Mouse (Mus musculus): ENCODE data around the gene Samd4.

Gene Samd4

DNA sequence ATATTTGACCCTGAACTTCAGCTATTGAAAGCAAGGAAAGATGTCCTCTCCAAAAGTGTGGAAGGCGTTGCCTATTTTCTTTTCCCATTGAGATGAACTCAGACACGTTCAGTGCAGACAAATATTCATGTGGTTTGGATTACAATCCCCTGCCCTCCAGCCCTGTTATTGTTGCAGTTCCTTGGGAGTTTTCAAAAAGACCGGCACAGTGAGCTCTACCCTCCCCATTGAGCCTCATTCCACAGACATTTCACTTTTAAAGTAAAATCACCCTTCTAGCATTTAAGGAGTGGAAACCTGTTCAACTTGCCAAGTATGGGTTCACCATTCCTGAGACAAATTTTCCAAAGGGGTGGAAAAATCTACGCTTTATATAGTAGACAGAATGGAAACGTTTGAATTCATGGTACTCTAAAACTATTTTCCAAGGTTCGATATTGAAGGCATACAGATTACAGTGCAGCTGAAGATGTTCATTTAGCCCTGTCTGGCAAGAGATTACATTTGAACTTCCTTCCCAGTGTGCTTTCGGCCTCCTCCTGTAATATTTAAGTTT is 76.6 kb downstream of the Samd4 start:
- DNase-seq, result no peak

DNA sequence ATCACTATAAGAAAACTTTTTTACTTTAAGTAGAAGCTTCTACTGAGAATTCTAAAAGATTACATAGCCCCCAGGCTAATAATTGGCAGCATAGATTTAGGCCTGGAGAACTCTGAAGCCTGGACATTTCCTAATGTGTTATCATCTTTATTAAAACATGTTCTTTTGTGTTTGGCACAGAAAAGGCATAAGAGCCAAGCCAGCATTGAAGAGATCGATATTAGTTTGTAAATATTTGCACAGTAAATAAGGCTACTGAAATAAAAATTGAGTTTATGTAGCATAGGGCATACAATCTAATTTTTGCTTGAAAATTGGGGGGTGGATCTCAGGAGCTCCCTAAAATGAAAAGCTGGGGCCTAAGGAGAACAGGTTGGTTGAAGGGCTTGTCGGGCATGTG is 77.2 kb downstream of the Samd4 start:
- DNase-seq, result no peak

DNA sequence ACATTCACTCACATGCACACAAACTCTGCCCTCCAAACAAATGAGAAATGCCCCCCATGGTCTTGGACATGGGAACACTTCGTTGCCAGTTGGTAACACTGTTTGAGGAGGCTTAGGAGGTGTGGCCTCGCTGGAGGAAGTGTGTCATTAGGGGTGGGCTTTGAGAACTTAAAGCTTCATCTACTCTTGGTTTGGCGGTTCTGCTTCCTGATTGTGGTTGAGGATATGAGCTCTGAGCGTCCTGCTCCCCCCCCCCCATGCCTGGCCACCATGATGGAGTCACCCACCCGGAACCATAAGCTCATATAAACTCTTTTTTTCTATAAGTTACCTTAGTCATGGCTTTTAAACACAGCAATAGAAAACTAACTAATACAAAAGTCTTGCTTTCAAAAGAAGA is 80.2 kb downstream of the Samd4 start:
- no peak for DNase-seq

DNA sequence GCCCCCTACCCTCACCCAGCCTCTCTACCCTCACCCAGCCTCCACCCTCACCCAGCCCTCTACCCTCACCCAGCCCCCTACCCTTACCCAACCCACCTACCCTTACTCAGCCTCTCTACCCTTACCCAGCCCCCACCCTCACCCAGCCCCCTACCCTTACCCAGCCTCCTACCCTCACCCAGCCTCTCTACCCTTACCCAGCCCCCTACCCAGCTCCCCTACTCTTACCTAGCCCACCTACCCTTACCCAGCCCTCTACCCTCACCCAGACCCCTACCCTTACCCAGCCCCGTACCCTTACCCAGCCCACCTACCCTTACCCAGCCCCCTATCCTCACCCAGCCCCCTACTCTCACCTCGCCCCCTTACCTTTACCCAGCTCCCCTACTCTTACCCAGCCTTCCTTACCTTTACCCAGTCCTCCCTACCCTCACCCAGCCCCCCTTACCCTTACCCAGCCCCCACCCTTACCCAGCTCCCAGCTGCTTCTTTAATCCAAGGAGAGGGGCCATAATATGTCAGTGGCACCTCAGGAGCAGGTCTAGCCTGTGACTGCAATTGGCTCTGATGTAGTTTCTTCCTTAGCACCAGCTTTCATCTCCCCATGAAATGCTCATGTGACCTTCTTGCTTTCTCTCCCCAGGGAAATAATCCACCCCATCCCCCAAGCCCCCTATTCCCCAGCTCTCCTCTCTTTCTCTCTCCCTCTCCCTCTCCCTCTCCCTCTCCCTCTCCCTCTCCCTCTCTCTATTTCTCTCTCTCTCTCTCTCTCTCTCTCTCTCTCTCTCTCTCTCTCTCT is 81.6 kb downstream of the Samd4 start:
- DNase-seq, result no peak

DNA sequence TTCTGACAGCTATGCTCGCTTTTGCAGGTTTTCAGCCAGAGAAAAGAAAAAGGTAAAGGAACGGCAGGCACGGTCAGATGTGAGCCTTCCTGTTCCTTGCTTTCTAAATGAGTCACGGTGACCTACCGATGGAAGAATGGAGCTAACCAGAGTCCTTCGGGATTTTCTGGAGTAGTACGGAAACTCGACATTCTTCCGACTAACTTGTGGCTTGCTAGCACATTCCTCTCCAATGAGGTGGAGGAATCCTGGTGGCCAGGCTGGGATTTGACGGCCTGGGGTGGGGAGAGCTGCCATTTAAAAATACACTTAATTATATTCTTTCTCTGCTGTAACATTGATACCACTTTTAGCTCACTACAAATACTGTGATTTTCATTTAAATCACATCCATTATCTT is 83.6 kb downstream of the Samd4 start:
- no peak for DNase-seq

DNA sequence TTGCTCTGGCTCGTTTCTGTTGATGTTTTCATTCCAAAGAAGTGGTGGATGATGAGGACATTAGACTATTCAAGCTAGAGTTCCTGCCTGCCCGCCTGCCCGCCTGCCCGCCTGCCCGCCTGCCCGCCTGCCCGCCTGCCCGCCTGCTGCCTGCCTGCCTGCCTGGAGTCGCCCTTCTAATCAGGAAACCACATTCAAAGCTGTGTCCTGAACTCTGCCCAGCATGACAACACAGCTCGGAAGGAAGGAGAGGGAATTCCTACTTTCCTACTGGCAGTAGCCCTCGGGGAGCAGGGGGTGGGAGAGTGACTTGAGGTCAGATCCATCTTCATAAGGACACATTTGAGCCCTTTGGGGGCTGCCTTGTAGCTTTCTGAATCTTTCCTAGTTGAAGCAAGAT is 85.4 kb downstream of the Samd4 start:
- DNase-seq, result no peak

DNA sequence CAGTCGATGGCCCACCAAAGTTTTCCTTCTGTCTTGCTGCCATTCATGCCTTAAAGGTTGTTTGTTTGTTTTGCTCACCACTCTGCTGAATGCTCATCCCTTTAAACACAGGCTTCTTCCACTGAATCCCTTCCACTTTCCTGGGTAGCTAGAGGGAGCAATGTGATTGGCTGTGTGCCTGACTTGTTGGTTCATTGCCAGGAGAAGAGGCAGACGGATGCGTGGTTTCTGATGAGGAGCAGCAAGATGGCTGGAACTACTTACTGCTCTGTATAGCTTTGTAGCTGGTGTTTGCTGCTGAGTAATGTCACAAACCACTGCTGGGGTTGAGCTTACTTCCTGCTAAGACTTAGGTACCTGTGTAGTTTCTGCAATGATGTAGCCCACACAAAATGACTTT is 88.0 kb downstream of the Samd4 start:
- no peak for DNase-seq

DNA sequence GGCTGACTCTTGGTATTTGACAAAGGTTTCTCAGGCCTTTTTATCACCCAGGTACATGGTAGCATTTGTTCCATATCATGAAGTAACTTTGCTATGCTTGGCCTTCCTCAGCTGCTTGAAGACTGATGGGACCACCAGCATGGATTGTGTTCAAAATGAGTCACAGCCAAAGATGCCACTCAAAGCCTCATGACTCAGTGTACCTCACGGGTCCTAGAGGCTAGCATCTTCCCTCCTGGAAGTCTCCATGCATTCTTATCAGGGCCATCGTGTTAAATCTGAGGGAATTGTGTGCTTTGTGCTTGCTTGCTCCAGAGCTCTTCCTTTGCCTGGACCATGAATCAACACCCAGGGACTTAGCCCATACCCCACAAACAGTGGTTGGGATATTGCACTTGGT is 89.1 kb downstream of the Samd4 start:
- DNase-seq, result no peak

DNA sequence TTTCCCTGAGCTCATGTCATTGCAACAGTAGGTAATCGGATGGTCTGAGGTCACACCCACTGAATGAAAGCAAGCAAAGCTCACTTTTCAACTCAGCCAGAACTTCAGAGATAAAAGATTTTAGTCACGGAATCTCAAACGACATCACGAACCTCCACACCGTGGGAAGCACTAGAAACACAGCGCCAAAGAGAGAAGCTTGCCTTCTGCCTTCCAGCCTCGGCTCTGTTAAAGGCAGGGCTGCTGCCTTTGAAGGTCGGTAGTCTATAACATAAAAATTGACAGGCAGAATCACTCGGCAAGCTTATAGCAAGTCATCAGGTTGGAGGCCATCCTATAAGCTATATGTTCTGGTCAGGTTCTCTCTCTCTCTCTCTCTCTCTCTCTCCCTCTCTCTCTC is 92.2 kb downstream of the Samd4 start:
- DNase-seq, result no peak

DNA sequence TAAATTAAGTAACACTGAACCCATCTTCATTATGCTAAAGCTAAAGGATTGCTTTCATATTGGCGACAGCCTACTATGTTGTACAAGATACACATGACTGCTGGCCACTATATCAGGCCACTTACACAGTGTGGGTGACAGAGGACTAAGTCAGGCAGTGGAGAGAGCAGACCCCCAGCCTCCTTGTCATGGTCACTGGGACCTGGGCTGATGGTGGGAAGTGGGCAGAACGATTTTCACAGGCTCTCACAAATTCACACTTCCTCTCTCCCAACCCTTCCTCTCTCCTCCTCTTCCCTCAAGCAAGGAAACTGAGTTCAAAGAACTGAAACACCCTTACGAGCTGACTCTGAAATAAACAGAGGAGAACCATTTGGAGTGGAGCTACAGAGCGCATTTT is 93.3 kb downstream of the Samd4 start:
- DNase-seq, result no peak

DNA sequence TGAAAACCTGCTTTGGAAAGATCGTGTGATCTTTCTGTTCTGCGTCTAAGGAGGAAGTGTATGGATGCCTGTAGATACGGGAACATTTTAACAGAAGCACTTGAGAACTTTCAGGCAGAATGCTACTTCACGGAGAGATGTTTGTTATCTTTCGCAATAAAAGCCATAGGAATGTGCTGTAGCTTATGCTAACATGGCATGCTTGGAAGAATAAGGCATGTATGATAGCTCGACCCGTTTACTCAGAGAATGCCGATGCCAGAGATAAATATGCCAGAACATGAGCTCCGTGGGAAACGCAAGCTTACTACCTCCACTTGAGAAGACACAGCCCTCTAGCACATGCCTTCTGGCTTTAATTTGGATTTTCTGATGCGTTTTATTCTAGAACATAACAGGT is 94.1 kb downstream of the Samd4 start:
- no peak for DNase-seq

DNA sequence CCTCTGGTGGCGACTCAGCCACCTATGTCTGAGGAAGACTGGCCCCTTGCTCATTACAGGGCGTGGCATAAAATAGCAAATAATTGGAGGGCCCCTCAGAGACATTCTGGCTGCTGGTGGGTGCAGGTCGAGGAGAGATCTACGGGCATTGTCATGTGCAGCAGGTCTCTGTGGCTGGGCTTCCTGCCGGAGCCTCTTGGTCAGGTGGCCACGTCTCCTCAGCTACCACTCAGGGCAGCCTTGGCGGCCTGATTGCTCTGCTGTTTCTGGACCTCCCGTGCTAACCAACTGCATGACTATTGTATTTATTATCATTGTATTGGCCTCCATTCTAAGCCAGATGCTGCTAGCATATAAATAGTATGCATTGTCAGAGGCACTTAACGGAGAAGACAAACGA is 95.0 kb downstream of the Samd4 start:
- DNase-seq, result no peak

DNA sequence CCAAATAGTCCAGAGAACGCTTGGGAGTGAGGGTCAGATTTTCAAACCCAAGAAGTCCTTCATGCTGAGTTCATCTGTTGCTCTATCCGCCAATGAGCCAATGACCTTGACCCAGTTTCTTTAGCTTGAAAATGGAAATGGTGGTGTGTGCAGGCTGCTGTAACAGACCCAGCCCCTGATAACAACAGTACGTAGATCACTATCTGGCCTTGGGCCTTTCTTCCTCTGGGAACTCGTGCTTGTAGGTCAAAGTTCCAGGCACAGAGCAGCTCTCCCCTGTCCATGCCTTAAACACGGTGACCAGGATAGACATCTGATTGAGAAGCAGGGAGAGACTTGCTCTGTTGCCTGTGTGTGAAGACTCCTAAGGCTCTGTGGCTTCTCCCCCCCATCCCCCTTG is 96.5 kb downstream of the Samd4 start:
- no peak for DNase-seq

DNA sequence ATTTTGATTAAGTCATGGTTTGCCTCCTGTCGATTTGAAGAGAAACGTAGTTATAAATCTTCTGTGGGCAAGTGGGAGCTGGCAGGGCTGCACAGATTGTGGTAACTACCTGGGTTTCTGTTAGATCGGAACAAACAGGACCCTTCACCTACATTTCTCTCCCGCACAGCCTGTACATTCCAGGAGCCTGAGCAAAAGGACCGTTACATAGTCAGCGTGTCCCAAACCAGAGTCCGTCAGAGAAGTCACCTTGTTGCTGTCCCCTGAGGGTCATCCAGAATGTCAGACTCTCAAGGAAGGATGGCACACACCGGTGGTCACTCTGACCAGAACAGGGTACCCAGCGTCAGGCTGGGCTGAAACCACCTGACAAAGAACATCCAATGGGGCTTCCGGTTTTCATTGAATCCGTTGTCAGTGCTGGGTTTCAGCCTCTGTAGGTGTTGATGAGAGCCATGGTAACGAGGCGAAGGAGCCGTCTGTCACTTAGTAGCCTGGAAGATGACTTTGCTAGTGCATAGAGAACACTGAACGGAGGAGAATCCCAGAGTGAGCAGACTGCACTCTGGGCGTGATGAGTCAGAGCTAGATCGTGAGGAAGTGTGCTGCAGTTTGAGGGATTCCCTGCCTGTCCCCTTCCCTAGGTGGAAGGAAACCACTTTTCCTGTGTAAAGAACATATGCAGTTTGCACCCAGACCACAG is 98.2 kb downstream of the Samd4 start:
- no peak for DNase-seq

DNA sequence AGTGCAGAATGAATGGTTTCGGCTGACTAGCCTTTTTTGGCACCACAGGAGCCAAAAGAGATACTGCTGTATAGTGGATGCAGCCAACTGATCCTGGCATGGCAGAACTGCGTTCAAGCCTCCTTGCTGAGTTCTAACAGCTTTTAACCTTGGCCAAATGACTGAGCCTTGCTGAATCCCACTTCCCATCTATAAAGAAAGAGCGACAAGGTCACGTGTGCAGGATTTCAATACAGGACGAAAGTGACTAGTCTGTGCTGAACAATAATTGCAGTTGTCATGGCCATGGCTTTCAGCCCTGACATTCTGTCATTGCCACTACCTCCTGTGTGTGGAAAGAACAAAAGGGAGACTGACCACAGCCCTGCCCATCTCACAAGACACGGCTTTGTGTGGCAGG is 99.5 kb downstream of the Samd4 start:
- DNase-seq, result no peak

DNA sequence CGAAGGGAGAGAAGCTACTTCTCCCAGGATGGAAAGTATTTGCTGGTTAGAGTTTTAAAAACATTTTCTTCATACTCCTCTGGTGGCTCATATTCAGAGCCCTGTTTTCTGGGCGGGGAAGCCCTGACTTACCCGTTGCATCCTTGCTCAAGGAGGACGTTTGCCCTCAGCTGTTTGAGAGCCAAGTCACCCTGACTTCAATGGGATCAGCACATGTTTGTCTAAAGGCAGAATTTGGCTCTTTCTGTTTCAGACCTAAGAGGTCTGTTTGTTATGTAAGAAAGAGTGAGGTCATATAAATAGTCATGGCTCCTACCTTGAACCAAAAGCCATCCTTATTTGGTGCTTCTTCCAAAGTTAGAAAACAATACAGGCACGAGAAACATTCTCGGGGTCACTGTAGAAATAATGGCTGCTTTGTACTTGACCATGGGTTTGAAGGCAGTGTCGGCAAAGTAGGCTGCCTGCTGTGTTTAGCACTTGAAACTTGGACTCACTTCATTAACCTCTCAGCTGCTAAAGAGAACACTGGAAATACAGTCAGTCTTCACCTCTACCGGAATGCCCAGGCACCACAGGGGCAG is 102.0 kb downstream of the Samd4 start:
- peak; percentile 26 for DNase-seq

DNA sequence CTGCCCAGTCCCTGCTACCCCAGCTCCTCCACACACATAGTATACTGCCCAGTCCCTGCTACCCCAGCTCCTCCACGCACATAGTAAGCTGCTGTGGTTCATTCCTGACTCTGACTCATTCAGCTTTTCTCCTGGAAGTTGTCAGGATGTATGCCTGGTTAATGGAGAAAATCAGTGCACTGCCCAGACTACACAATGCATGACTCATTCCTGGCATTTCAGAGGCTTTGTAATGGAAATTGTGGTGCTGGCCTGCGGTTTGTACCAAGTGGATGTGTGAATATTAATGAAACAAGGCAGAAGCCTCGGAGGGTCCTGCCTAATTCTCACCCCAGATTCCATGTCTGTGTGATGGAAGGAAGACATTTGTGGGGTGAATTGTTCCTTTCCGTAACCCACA is 107.0 kb downstream of the Samd4 start:
- DNase-seq, result peak; percentile 59

DNA sequence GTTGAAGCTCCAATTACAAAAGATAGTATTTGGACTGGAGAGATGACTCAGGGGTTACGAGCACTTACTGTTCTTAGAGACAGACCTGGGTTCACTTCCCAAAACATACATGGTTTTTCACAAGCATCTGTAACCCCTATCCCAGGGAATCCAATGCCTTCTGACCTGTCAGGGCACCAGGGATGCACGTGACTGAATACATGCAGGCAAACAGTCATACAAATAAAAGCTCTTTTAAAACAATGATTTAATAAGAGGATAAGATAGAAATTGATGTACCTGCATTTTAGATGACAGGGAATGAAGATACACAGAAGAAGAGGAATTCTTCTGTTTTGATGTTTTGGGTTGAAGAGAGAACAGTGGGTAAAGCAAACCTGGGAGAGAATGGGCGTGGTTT is 107.8 kb downstream of the Samd4 start:
- no peak for DNase-seq

DNA sequence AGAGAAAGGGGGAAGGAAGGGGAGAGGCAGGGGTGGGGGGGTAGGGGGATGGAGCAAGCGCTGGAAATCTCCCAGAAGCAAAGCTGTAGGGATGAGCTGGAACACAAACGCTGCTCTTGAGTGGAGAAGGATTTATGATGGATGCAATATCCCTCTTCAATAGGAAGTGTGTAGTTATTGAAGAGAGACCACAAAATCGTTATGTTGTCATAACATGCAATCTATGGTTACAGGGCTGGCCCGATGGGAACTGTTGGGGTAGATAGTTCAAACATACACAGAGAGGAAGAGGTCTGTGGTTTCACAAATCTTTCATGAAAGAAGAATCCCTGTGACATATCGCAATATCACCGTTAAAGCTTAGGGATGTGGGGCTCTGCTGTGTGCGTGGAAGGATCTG is 112.0 kb downstream of the Samd4 start:
- no peak for DNase-seq

DNA sequence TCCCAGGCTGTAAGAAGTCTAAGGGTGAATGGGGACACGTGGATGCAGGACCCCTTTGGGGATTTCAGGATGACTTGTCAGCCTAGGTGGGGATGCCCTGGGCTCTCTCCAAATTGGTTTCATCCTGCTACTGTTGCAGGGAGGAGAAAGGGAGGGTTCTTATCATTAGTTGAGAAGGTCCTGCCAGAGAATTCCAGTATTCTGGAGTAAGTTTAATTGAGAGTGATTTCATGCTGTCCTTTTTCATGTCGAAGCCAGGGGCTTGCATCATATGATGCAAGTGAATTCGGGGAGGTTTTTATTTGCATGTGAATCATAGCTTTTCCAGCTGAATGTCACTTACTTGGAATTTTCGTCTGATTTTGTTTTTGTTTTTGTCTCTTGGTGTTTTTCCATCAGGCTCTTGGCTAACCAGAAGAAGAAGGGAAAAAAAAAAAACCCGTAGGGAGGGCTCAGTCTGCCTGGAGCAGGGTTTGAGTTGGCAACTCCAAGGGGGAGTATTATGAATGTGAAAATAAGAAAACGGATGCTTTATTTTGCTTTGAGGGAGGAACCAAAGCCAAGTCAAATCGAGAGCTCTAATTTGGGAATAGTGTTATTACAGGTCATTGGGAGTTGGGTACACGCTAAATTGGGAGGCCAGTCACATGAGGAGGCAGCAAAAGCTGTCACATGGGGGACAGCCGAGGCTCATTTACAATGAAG is 116.8 kb downstream of the Samd4 start:
- no peak for DNase-seq

DNA sequence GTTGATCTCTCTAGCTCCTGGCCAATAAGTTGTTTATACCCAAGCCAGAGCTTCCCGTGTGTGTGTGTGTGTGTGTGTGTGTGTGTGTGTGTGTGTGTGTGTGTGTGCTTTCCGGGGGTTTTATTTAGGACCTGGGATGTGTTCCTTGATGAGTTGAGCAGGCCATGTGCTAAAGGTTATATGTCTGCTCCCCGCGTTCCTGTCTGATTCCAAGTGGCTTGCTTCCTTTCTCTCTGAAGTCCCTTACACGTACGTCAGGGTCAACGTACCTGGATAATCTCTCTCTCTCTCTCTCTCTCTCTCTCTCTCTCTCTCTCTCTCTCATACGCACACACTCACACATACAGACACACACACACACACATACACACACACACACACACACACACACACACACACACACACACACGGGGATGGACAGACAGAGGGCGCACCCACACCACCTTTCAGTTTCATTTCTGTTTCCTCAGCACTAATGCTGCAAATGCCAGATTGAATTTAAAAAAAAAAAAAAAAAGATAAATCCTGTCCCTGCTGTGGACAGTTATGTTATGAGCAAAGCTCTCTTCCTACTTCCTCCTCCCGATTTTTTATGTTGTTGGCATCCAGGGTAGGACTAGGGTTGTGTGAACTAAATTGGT is 117.6 kb downstream of the Samd4 start:
- no peak for DNase-seq

DNA sequence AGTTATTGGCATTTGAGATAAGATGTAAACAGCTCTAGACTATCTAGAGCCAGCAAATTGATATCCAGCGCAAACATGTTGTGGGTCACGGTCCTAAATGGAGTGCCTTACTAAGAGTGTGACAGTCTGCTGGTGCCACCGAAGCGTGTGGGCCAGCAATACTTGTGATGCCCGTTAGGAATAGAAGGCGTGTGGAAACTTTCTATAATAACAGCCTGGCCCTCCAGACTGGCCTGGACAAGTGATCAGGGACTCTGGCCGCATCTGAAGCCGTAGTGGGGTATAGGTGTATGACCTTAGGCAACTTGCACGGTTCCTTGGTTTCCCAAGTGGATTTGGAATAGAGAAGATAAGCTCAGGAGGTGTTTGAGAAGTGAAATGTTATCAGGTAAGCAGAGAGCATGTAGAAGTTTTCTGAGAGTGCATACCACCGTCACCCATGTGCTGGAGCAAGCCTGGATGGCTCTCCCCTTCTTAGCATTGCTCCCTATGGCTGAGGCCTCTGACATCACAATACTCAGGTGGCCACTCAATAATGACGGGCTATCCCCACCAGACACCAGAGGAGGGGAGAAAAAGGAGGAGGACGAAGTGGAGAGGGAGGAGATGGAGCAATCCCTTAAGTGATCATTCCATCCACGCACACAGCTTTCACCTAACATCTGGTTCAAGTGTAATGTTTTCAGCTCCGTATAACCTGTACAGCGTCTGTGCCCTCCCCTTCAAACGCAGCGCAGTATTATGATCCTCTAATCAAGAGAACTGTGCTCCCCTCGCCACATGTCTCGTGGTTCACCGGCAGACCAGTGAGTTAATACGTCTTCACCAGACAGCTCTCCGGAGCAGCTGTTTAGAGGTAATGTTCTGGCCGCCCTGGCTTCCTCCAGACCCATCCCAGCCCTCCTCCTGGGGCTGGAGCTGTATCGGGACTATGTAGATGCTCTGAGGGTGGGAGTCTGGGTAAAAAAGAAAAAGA is 118.4 kb downstream of the Samd4 start:
- peak; percentile 37 for DNase-seq
